Mouse (Mus musculus) layer of hippocampus, adult 18-20 months (tissue): ENCODE results near the gene Slc35c2. TPM values are rescaled to one million over a fixed set of nuclear protein-coding genes. Genes with fewer than 3 reads are reported as not detected.

Source experiments
- DNase-seq, 2 experiments: peaks; one replicate each; pipeline ENCODE4 v3.0.0; 2022; ENCODE audit warnings: low spot score in 2 of 2
- long read RNA-seq: library from polyadenylated mRNA; stranded (forward); transcript quantifications from one replicate; pipeline ENCODE4 v2.0.0, GENCODE M21; 2021
- total RNA-seq, 2 experiments: library from RNA; stranded (reverse); gene quantifications; 2 replicates each; pipeline ENCODE4 v1.2.3; 2021

Slc35c2 gene
- total RNA-seq, result 100 to 1,000 TPM in 1 of 2 experiments, 10 to 100 TPM in 1; 96.3 to 101 TPM
- long read RNA-seq, transcript Slc35c2-204 (10 exons, 2,008 nt), result major isoform, 23 of 104 reads
- long read RNA-seq, partial matches to known transcripts, result 9 of 104 reads
- long read RNA-seq, other reads (novel, unspliced or antisense), result 71 of 104 reads

GRCm38 (mm10) chr2:165287202-165287984 is at the start of gene Slc35c2:
Gene Slc35c2 (minus strand): TSS chr2:165287869.
- DNase-seq, result peak; percentile 95 to 97

- no peak for DNase-seq
These were observed 49.5 kb upstream of the Slc35c2 start for GRCm38 (mm10) chr2:165337191-165337590.

- DNase-seq, result no peak
These were observed 45.0 kb upstream of the Slc35c2 start for GRCm38 (mm10) chr2:165332610-165333210.

GRCm38 (mm10) chr2:165329703-165330102 is 42.0 kb upstream of the Slc35c2 start:
- no peak for DNase-seq

GRCm38 (mm10) chr2:165328746-165329145 is 41.1 kb upstream of the Slc35c2 start:
- no peak for DNase-seq

- DNase-seq, result no peak
These were observed 39.7 kb upstream of the Slc35c2 start for GRCm38 (mm10) chr2:165327386-165327785.

GRCm38 (mm10) chr2:165326304-165327190 is 38.9 kb upstream of the Slc35c2 start, which contains the start of gene Elmo2:
Gene Elmo2 (minus strand): TSS chr2:165326479.
- peak; percentile 98 to 99 for DNase-seq

- no peak for DNase-seq
These were observed 38.0 kb upstream of the Slc35c2 start for GRCm38 (mm10) chr2:165325521-165326303.

- DNase-seq, result no peak
These were observed 36.3 kb upstream of the Slc35c2 start for GRCm38 (mm10) chr2:165323928-165324327.

- no peak for DNase-seq
These were observed 35.8 kb upstream of the Slc35c2 start for GRCm38 (mm10) chr2:165323484-165323883.

GRCm38 (mm10) chr2:165321981-165322735 is 34.5 kb upstream of the Slc35c2 start:
- DNase-seq, result no peak

GRCm38 (mm10) chr2:165321381-165321888 is 33.8 kb upstream of the Slc35c2 start:
- no peak for DNase-seq

- DNase-seq, result peak in 1 of 2 experiments; percentile 71
These were observed 33.0 kb upstream of the Slc35c2 start for GRCm38 (mm10) chr2:165320531-165321150.

- no peak for DNase-seq
These were observed 31.8 kb upstream of the Slc35c2 start for GRCm38 (mm10) chr2:165319503-165319902.

GRCm38 (mm10) chr2:165318941-165319340 is 31.3 kb upstream of the Slc35c2 start:
- DNase-seq, result no peak

- DNase-seq, result no peak
These were observed 30.1 kb upstream of the Slc35c2 start for GRCm38 (mm10) chr2:165317621-165318263.

GRCm38 (mm10) chr2:165316837-165317473 is 29.3 kb upstream of the Slc35c2 start:
- peak; percentile 62 to 82 for DNase-seq

GRCm38 (mm10) chr2:165316204-165316603 is 28.5 kb upstream of the Slc35c2 start:
- DNase-seq, result no peak
